Mouse (Mus musculus) embryonic facial prominence, embryonic 12.5 days (tissue): ENCODE measurements around the gene Xpo5. TPM values are rescaled to one million over a fixed set of nuclear protein-coding genes. Genes with fewer than 3 reads are reported as not detected.
A peak's percentile ranks its signal among the peaks of the same experiment; 100 is the strongest.

Source experiments
- ATAC-seq: fragments of 200-750 bp; cut with Nextera tagmentation; 2 replicates; pipeline ENCODE4 v1.8.0; 2017; ENCODE audit not compliant: insufficient number of reproducible peaks, insufficient read depth, low FRiP score, low TSS enrichment
- H3K27ac ChIP-seq: fragments of 300-500 bp; sonication (generic); 2 replicates; pipeline ENCODE4 v1.5.1; 2016; ENCODE audit warnings: mild to moderate bottlenecking
- H3K27me3 ChIP-seq: fragments of 300-500 bp; sonication (generic); 2 replicates; pipeline ENCODE4 v1.6.1; 2016; ENCODE audit warnings: mild to moderate bottlenecking, moderate library complexity
- H3K36me3 ChIP-seq: fragments of 300-500 bp; sonication (generic); 2 replicates; pipeline ENCODE4 v1.6.1; 2016; ENCODE audit warnings: mild to moderate bottlenecking
- H3K4me1 ChIP-seq: fragments of 300-500 bp; sonication (generic); 2 replicates; pipeline ENCODE4 v1.6.1; 2016
- H3K4me2 ChIP-seq: fragments of 300-500 bp; sonication (generic); replicated peaks from 2 replicates; pipeline ENCODE4 v1.6.1; 2016; ENCODE audit warnings: mild to moderate bottlenecking, moderate library complexity
- H3K4me3 ChIP-seq: fragments of 300-500 bp; sonication (generic); 2 replicates; pipeline ENCODE4 v1.5.1; 2016; ENCODE audit warnings: mild to moderate bottlenecking
- H3K9ac ChIP-seq: fragments of 300-500 bp; sonication (generic); 2 replicates; pipeline ENCODE4 v1.6.1; 2016; ENCODE audit warnings: mild to moderate bottlenecking, moderate library complexity
- H3K9me3 ChIP-seq: fragments of 300-500 bp; sonication (generic); 2 replicates; pipeline ENCODE4 v1.6.1; 2016; ENCODE audit warnings: mild to moderate bottlenecking, moderate library complexity
- WGBS: fragments of 180-500 bp; shearing (Covaris S2); methylation state at CpG from one replicate; pipeline ENCODE4 v1.1.7; 2016; 5-methylcytosine and 5-hydroxymethylcytosine counted together
- polyA plus RNA-seq: library from polyadenylated mRNA; unstranded; fragments of >200 nt; fragmentation: Nextera tagmentation; extraction: Ambion mirVana; gene quantifications from 2 replicates; pipeline ENCODE4 v1.2.1, GENCODE M21; 2016

Gene Xpo5
- polyA plus RNA-seq, 1 experiment from 2014 or later: 56.3 TPM

DNA sequence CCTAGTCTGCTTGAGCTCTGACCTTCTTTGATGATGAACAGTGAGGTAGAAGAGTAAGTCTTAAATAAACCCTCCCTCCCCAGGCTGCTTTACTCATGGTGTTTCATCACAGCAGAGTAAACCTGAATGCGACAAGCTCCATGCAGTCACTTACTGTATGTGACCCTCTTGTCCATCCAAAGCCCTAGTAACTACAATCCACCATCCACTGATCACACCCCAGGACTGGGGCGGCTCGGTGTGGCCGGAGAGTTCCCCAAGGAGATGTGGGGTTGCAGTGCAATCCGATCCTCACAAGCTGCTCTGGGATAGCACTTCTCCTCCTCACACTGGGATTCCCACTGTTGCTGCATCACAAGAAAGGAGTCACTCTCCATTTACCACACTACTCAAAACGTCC lies 71.9 kb downstream of the Xpo5 start:
- Histone ChIP-seq H3K9me3 (no peaks in the 10 kb centered on the region), H3K4me2 (peak overlapping the region; percentile 11; the same call in 1 of the 2 replicates), H3K9ac (peak overlapping the region; percentile 9; the same call in 1 of the 2 replicates), H3K4me1 (peaks cover 36% of the 10 kb centered on the region), H3K27ac (peak overlapping the region; percentile 76), H3K4me3 (no peak overlapping the region), H3K36me3 (peaks cover 48% of the 10 kb centered on the region), H3K27me3 (no peaks in the 10 kb centered on the region)
- 36% methylated on average over 6 of the region's 6 CpGs for WGBS
- ATAC-seq: no peak

DNA sequence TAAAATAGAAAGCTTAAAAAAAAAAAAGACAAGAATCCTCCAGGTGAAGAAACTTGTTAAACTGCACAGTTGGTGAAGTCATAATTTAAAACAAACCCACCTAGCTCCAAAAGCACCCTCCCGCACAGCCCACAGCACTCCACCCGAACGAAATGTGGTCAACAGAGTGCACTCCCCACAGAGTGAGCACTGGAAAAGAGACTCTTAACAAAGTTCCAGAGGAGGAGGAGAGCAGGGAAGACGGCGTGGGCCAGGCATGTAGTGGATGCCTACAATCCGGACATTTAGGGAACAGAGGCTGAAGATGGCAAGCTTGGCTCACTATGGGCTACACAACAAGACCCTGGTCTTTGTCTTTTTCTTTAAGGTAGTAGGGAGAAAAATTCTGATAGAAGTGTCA lies 72.5 kb downstream of the Xpo5 start:
- 75% methylated on average over 6 of the region's 6 CpGs for WGBS
- H3K4me2 ChIP-seq: no peak overlapping the region
- H3K36me3 ChIP-seq: peaks cover 45% of the 10 kb centered on the region
- H3K9ac ChIP-seq: no peak overlapping the region; the same call in 1 of the 2 replicates
- no peak overlapping the region for H3K4me3 ChIP-seq
- H3K27ac ChIP-seq: no peak overlapping the region
- ATAC-seq: no peak
- no peaks in the 10 kb centered on the region for H3K9me3 ChIP-seq
- H3K4me1 ChIP-seq: peaks cover 36% of the 10 kb centered on the region
- no peaks in the 10 kb centered on the region for H3K27me3 ChIP-seq

DNA sequence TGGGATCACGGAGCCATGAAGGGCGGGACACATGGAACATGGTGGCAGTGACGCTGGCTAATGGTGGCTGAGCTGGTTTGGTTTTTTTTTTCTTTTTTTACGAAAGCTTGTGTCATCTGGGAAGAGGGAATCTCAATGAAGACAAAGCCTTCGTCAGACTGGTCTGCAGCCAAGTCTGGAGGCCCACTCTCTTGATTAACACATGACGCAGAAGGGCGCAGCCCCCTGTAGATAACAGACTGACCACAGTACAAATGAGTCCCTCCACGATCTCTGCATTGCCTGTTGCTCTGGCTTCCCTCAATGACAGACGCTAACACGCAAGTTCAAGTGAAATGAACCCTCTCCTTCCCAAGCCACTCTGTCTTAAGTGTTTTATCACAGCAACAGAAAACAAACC lies 72.9 kb downstream of the Xpo5 start:
- H3K36me3 ChIP-seq: peaks cover 45% of the 10 kb centered on the region
- no peak for ATAC-seq
- no peak overlapping the region for H3K9ac ChIP-seq
- H3K9me3 ChIP-seq: no peaks in the 10 kb centered on the region
- H3K4me1 ChIP-seq: peaks cover 38% of the 10 kb centered on the region
- no peak overlapping the region for H3K4me2 ChIP-seq
- no peak overlapping the region for H3K27ac ChIP-seq
- no peak overlapping the region for H3K4me3 ChIP-seq
- 95% methylated on average over 10 of the region's 10 CpGs for WGBS
- no peaks in the 10 kb centered on the region for H3K27me3 ChIP-seq

DNA sequence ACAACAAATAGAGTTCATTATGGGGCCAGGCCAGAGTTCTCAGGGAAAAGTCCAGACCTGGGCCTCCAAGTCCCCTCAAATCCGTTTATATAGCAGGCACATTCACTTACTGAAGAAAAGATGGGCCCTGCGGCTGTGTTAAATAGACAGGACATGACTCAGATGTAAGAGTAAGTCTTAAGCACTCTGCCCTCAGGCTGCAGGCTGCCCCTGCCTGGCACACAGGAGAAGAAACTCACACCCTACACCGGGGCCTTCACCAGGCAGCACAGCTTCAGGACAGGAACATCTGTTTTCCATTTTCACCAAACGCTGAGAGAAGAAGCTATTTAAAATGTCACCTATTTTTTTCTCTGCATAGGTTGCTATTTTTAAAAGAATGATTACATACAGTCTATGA lies 75.0 kb downstream of the Xpo5 start:
- H3K4me2 ChIP-seq: peak overlapping the region; percentile 10
- H3K27ac ChIP-seq: peak overlapping the region; percentile 72
- no peak overlapping the region for H3K4me3 ChIP-seq
- peaks cover 57% of the 10 kb centered on the region for H3K4me1 ChIP-seq
- no peaks in the 10 kb centered on the region for H3K27me3 ChIP-seq
- ATAC-seq: no peak
- no peak overlapping the region for H3K9ac ChIP-seq
- 19% methylated on average over 4 of the region's 4 CpGs for WGBS
- H3K9me3 ChIP-seq: no peaks in the 10 kb centered on the region
- H3K36me3 ChIP-seq: peaks cover 30% of the 10 kb centered on the region

DNA sequence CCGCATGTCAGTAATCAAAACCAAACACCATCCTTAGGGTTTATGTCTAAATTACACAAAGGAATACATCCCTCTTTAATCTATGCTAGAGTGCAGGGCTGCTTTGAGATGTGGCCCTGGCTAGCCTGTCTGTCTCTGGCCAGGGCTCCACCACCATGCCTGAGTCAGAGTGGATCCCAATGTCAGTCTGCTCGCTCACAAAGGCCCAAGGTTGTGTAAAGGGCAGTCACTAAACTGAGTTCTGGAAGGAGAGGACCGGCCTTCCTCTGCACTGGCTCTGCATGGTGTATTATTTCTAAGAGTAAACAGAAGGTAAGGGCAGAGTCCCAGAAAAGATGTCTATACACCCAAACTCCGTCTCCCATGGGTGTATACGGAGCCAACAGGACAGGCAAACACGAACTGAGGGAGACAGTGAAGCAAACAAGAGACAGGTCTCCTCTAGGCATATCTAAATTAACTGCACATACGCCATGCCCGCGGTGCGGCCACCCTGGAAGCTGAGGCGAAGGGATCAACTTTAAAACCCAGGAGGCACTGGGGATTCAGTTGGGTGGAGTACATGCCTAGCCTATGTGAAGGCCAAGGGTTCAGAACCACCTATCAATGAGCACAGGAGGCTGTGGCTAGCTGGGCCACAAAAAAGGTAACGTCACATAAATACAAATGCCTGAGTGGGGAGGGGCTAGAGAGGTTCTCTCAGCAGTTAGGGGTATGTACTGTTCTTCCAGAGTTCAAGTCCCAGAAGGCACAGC lies 75.6 kb downstream of the Xpo5 start:
- no peak for ATAC-seq
- no peak overlapping the region for H3K9ac ChIP-seq
- peaks cover 58% of the 10 kb centered on the region for H3K4me1 ChIP-seq
- peaks cover 26% of the 10 kb centered on the region for H3K36me3 ChIP-seq
- H3K4me3 ChIP-seq: no peak overlapping the region
- peak overlapping the region; percentile 22; the same call in 1 of the 2 replicates for H3K4me2 ChIP-seq
- no peaks in the 10 kb centered on the region for H3K27me3 ChIP-seq
- H3K9me3 ChIP-seq: no peaks in the 10 kb centered on the region
- H3K27ac ChIP-seq: peak overlapping the region; percentile 86
- WGBS: 57% methylated on average over 12 of the region's 12 CpGs

DNA sequence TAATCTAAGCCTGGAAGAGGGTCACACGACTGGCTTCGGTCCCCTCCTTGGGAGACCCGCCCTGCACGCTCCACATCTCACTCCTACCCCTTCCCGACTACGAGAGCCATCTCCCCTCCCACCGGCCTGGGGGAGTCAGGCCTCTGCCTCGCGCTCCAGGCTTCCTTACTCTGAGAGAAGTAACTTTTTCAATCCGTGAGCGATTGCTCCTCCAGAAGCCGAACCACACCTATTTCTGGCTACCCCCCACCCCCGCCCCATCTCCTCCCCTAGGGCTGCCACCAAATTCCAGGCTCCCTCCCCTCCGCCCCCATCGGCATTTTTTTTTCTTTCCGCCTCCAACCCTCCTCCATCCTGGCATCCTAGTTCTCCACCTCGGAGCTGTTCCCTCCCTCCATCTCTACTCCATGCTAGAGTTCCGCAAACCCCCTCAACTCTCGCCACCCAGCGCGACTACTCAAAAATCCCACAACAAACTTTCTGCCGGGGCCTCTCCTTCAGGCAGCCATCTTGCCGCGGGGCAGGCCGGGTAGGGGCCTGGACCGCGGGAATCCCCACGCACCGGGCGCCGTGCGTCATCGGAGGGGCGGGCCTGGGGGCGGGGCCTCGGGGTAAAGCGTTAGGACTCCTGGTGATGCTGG lies 80.0 kb downstream of the Xpo5 start, which contains the start of gene Tjap1:
Gene Tjap1 (minus strand): TSS at position 544 of the 641 bp plus-strand sequence.
- peaks cover 45% of the 10 kb centered on the region for H3K4me1 ChIP-seq
- H3K27ac ChIP-seq: peak within 1 kb of the TSS; percentile 92
- H3K27me3 ChIP-seq: no peaks in the 10 kb centered on the region
- peak within 1 kb of the TSS; percentile 79 for H3K9ac ChIP-seq
- WGBS: under 1% methylated on average over 37 of the region's 37 CpGs
- H3K4me3 ChIP-seq: peak within 1 kb of the TSS; percentile 77
- peak within 1 kb of the TSS; percentile 88 for H3K4me2 ChIP-seq
- peak; percentile 86 for ATAC-seq
- H3K9me3 ChIP-seq: no peaks in the 10 kb centered on the region
- H3K36me3 ChIP-seq: peaks cover 14% of the 10 kb centered on the region

DNA sequence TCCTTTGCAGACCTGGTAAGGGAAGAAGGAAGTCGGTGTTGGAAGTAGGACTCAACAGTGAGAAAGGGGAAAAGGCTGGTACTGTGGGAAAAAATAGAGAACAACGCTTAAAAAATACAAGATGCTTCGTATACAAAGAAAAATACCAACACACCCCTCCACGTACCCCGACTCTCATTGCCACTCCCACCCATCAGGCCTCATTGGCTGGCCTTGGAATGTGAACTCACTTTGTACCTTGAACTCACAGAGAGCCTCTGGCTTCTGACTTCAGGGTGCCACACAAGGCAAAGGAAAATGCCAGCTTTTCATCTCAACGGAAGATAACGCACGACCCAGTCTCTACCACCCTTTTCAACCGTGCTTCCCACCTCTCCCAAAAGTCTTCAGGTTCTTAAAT lies 80.6 kb downstream of the Xpo5 start:
- Histone ChIP-seq H3K27me3 (no peaks in the 10 kb centered on the region), H3K4me3 (peak overlapping the region; percentile 77), H3K27ac (peak overlapping the region; percentile 92), H3K9ac (0 out of 2 replicates have a peak overlapping the region, but pooled peaks have one; percentile 0), H3K9me3 (no peaks in the 10 kb centered on the region), H3K4me2 (peak overlapping the region; percentile 88), H3K4me1 (peaks cover 46% of the 10 kb centered on the region), H3K36me3 (peaks cover 14% of the 10 kb centered on the region)
- peak; percentile 2; the same call in 1 of the 2 replicates for ATAC-seq
- WGBS: 24% methylated on average over 9 of the region's 9 CpGs

DNA sequence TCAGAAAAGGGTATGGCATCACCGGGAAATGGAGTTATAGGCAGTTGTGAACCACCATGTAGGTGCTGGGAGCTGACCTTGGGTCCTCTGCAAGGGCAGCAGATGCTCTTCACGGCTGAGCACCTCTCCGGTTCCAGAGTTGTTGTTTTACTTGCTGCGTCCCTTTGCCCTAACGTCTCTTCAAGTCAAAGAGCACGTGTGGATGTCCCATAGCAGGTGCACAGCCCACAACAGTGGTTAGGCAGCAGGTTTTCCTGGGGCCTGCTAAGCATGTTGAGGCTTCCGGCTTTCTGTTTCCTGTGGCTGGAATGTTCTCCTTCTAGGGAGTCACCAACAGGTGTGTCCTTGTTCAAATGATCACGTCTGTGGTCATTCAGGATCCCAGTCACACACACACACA lies 81.3 kb downstream of the Xpo5 start:
- H3K9ac ChIP-seq: no peak overlapping the region
- 84% methylated on average over 8 of the region's 8 CpGs for WGBS
- ATAC-seq: no peak
- no peak overlapping the region for H3K4me2 ChIP-seq
- peaks cover 43% of the 10 kb centered on the region for H3K4me1 ChIP-seq
- no peak overlapping the region for H3K4me3 ChIP-seq
- no peaks in the 10 kb centered on the region for H3K9me3 ChIP-seq
- peaks cover 14% of the 10 kb centered on the region for H3K36me3 ChIP-seq
- no peak overlapping the region for H3K27ac ChIP-seq
- H3K27me3 ChIP-seq: no peaks in the 10 kb centered on the region

DNA sequence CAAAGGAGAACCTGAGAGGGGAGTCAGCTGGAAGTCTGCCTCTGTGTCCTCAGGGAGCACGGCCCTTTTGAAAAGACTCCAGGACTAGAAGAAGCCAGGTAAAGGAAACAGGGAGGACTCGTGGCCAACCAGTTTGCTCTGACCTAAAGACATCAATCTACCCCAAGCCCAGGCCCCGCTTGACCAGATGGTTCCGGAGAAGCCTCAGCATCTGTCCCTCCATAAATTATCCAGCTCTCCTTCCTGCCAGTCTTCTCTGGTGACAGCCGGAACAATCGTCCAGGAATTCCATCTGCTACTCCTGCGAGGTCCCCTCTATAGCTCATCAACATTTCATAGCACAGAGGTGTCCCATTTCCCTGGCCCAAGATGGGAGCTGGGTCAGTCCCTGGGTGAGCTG lies 82.1 kb downstream of the Xpo5 start:
- 56% methylated on average over 7 of the region's 7 CpGs for WGBS

DNA sequence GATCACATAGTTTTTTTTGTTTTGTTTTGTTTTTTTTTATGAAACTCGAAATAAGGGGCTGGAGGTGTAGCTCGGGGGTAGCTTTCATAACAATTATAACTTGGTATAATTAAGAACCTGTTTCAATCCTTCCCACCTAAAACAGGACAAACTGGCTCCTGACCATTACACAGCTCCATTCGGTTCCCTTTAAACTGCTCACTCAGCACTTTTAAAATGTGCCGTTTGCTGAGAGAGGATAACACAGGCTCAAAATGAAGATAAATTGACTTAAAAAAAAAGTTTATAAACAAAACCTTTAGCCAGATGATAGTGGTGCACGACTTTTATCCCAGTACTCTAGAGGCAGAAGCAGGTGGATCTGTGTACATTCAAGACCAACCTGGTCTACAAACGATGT lies 82.8 kb downstream of the Xpo5 start:
- Histone ChIP-seq H3K9me3 (no peaks in the 10 kb centered on the region), H3K4me3 (no peak overlapping the region), H3K4me1 (peaks cover 39% of the 10 kb centered on the region), H3K27me3 (no peaks in the 10 kb centered on the region), H3K4me2 (no peak overlapping the region), H3K36me3 (peaks cover 4% of the 10 kb centered on the region; the same call in 1 of the 2 replicates), H3K27ac (no peak overlapping the region), H3K9ac (no peak overlapping the region)
- ATAC-seq: no peak
- 68% methylated on average over 6 of the region's 6 CpGs for WGBS

More for the DNA sequence above, 82.1 kb downstream of the Xpo5 start:
- Histone ChIP-seq H3K9me3 (no peaks in the 10 kb centered on the region), H3K4me1 (peaks cover 39% of the 10 kb centered on the region), H3K36me3 (peaks cover 10% of the 10 kb centered on the region), H3K4me3 (no peak overlapping the region), H3K4me2 (no peak overlapping the region), H3K9ac (no peak overlapping the region), H3K27me3 (no peaks in the 10 kb centered on the region), H3K27ac (no peak overlapping the region)
- no peak for ATAC-seq

DNA sequence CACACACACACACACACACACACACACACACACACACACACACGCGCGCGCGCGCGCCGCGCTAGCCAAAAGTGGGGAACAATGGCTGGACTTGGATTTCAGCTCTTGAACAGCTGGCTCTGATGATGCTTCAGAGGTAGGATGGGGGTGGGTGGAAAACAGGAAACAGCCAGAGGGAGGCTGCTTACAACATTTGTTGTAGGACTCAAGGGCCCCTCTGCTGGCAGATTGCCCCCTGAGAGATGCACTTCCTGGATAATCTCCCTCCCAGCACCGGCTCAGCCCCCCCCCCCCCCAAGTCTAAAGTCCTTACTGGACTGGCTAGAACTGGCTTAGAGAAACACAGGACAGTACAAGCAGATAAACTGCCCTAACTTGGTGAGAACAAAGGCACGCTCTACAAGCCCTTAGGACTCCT lies 85.1 kb downstream of the Xpo5 start:
- H3K4me1 ChIP-seq: peaks cover 19% of the 10 kb centered on the region
- no peaks in the 10 kb centered on the region; the same call in 1 of the 2 replicates for H3K27me3 ChIP-seq
- no peak overlapping the region for H3K9ac ChIP-seq
- H3K4me2 ChIP-seq: peak overlapping the region; percentile 23
- H3K36me3 ChIP-seq: no peaks in the 10 kb centered on the region
- WGBS: 37% methylated on average over 11 of the region's 11 CpGs
- H3K4me3 ChIP-seq: peak overlapping the region; percentile 6; the same call in 1 of the 2 replicates
- peak; percentile 52; the same call in 1 of the 2 replicates for ATAC-seq
- no peaks in the 10 kb centered on the region for H3K9me3 ChIP-seq
- peak overlapping the region; percentile 75 for H3K27ac ChIP-seq
